Mouse (Mus musculus) small intestine, adult 2 months (tissue): ENCODE data around the gene Alox12.

Source experiments
- CTCF ChIP-seq: fragments of 200-500 bp; IDR thresholded peaks from 2 replicates; pipeline ENCODE4 v1.5.1; 2012; ENCODE audit warnings: low read depth, mild to moderate bottlenecking, control low read depth, inconsistent platforms, low read length, moderate library complexity, mixed read lengths; ENCODE audit not compliant: insufficient replicate concordance, insufficient read length; ENCODE audit errors: extremely low read depth
- POLR2A ChIP-seq: fragments of 200-500 bp; IDR thresholded peaks from 2 replicates; pipeline ENCODE4 v1.6.1; 2012; ENCODE audit warnings: low read depth, mild to moderate bottlenecking, control low read depth, inconsistent platforms, low read length, moderate library complexity

DNA sequence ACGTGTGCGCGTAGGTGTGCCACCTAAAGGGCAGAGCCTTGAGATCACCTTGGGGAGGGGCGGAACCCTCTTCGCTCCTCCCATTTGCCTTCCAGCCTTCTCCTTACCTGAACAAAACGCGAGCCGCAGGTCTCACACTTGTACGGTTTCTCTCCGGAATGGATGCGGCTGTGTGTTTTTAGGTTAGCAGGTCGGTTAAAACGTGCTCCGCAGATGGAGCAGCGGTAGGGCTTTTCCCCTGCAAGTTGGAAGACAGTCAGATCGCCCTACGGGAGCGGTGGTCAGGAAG, 28.6 kb downstream of the Alox12 start:
- TF ChIP-seq CTCF (no peak), POLR2A (no peak)
